Mouse (Mus musculus) gastrocnemius, adult 8-10 months (tissue): ENCODE measurements around the gene Klk1b1. TPM values are rescaled to one million over a fixed set of nuclear protein-coding genes. Genes with fewer than 3 reads are reported as not detected.
"Not testable (repeated sequence)": the region's sequence is repeated elsewhere in the genome, so short reads cannot be mapped to it uniquely, and the experiment has no call there.

Experiments used
- DNase-seq, 2 experiments: peaks; one replicate each; pipeline ENCODE4 v3.0.0; 2022; ENCODE audit warnings: low spot score in 2 of 2
- total RNA-seq, 4 experiments: library from RNA; stranded (reverse); gene quantifications; 2 replicates each; pipeline ENCODE4 v1.2.4; 2022

Klk1b1 gene
- total RNA-seq, 4 experiments from 2014 or later: not detected

DNA sequence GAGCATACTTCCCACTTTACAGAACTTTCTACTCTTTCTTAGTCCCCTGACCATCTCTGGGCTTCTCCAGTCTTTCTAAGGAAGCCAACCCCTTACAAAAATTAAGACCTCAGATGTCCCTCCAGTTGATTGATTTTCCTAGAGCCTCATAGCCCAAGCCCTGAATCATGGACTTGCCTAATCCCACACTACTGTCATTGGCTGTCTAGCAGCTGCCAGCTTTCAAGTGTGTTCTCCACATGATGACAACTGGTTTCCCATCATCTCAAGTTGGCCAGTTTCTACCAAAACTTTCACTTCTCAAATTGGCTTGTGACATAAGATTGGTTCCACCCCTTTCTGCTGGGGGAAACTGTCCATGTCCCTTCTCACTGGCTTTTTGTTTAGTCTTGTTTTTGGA lies 38.3 kb downstream of the Klk1b1 start:
- no peak for DNase-seq

DNA sequence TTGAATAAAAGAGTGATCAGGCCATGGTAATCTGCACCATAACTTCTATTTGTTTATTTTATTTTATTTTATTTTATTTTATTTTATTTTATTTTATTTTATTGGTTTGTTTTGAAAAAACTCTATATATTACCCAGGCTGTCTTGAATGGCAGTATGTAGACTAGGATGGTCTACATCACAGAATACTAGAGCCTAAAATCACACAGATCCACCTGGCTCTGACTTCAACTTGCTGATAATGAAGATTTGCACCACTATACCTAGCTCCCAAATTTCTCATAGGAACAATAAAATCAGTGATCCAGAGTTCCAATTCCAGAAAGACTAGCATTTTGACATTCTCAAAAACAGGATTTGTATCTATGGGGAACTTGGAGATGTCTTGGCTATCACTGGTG lies 45.3 kb downstream of the Klk1b1 start, which contains the start of gene Klk1b26:
Gene Klk1b26 (plus strand): TSS at position 301 of the 400 bp plus-strand sequence.
- DNase-seq: not testable (repeated sequence)

DNA sequence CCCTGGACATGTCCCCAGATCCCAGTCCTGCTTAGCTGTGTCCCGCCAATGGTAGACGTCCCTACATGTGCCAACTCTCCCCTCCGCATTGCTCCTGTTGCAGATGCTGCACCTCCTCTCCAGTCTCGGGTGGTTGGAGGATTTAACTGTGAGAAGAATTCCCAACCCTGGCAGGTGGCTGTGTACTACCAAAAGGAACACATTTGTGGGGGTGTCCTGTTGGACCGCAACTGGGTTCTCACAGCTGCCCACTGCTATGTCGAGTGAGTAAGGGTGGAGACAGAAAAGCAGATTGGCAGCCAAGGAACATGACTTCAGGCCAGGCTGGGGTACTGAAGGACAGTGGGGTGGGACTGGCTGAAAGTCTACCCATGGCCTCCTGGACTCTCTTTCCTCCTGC lies 48.1 kb downstream of the Klk1b1 start:
- not testable (repeated sequence) for DNase-seq

DNA sequence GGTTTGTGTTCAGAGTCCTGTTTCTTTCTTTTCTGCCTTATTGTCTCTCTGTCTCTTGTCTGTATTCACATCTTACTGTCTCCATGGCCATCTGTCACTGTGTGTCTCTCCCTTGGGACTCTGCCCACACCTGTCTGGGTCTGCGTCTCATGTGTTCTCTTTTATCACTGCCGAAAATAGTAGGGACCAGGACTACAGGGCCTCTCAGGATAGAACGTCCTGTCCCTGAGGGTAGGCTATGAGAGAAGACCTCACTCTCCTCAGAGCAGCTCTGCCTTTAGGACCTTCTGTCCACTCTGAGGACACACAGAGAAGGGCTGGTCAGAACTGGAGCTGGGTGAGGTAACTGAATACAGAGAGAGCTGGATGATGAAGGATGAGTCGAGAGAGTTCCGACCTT lies 48.5 kb downstream of the Klk1b1 start:
- no peak for DNase-seq

Other genes with a start within 250 kb of the Klk1b1 start
- gene Klk12, start 197.9 kb upstream of the Klk1b1 start, total RNA-seq: not detected
- under 1 TPM in 1 of 4 experiments, not detected in 3; 0.40 TPM for gene Klk11, start 192.1 kb upstream of the Klk1b1 start, total RNA-seq
- gene Klk10, start 185.7 kb upstream of the Klk1b1 start, total RNA-seq: under 1 TPM; 0.27 to 0.53 (median 0.31) TPM
- gene Klk9, start 174.9 kb upstream of the Klk1b1 start, total RNA-seq: not detected
- 1 to 10 TPM in 2 of 4 experiments, under 1 TPM in 2; 0.63 to 1.7 (median 0.95) TPM for gene Klk8, start 169.2 kb upstream of the Klk1b1 start, total RNA-seq
- gene Klk7, start 155.5 kb upstream of the Klk1b1 start, total RNA-seq: not detected
- gene Klk6, start 142.3 kb upstream of the Klk1b1 start, total RNA-seq: not detected
- not detected for gene Klk5, start 124.8 kb upstream of the Klk1b1 start, total RNA-seq
- not detected for gene Klk4, start 85.6 kb upstream of the Klk1b1 start, total RNA-seq
- not detected for gene Klk15, start 33.0 kb upstream of the Klk1b1 start, total RNA-seq
- not detected for gene Klk1b8, start 16.1 kb upstream of the Klk1b1 start, total RNA-seq
- gene Klk1b9, start 9.3 kb downstream of the Klk1b1 start, total RNA-seq: not detected
- not detected for gene Klk1b11, start 29.1 kb downstream of the Klk1b1 start, total RNA-seq
- 1 to 10 TPM in 1 of 4 experiments, not detected in 3; 1.3 TPM for gene Klk1b26, start 45.4 kb downstream of the Klk1b1 start, total RNA-seq
- gene Klk1b27, start 85.5 kb downstream of the Klk1b1 start, total RNA-seq: not detected
- gene Klk1b21, start 135.6 kb downstream of the Klk1b1 start, total RNA-seq: not detected
- gene Klk1b22, start 145.9 kb downstream of the Klk1b1 start, total RNA-seq: not detected
- gene Klk1b16, start 170.0 kb downstream of the Klk1b1 start, total RNA-seq: not detected
- gene Klk1b24, start 221.5 kb downstream of the Klk1b1 start, total RNA-seq: not detected
- not detected for gene Klk1b3, start 231.4 kb downstream of the Klk1b1 start, total RNA-seq
- not detected for gene Klk1b4, start 240.7 kb downstream of the Klk1b1 start, total RNA-seq
- gene Klk1b5, start 249.2 kb downstream of the Klk1b1 start, total RNA-seq: not detected